Mouse (Mus musculus) left cerebral cortex, adult 11 months (tissue): Measurements from ENCODE around the gene Syce1.
"Not testable (repeated sequence)": the region's sequence is repeated elsewhere in the genome, so short reads cannot be mapped to it uniquely, and the experiment has no call there.

ENCODE experiments used
- DNase-seq: peaks from one replicate; pipeline ENCODE4 v3.0.0; 2022; ENCODE audit warnings: low spot score

Gene Syce1

GRCm38 (mm10) chr7:140765888-140766739 is 21.5 kb downstream of the Syce1 start:
- DNase-seq, result no peak

- not testable (repeated sequence) for DNase-seq
Observed at GRCm38 (mm10) chr7:140765391-140765790, 22.3 kb downstream of the Syce1 start.

- DNase-seq, result no peak
Observed at GRCm38 (mm10) chr7:140763447-140764020, 24.1 kb downstream of the Syce1 start, which contains the start of gene Cyp2e1. Cyp2e1 (plus strand) TSS chr7:140763739.

- DNase-seq, result no peak
Observed at GRCm38 (mm10) chr7:140760647-140761046, 27.0 kb downstream of the Syce1 start.

GRCm38 (mm10) chr7:140756151-140756854 is 31.3 kb downstream of the Syce1 start:
- DNase-seq, result no peak

- no peak for DNase-seq
Observed at GRCm38 (mm10) chr7:140754556-140754955, 33.1 kb downstream of the Syce1 start.

GRCm38 (mm10) chr7:140748827-140749160 is 38.9 kb downstream of the Syce1 start:
- DNase-seq, result no peak

GRCm38 (mm10) chr7:140748116-140748826 is 39.4 kb downstream of the Syce1 start:
- DNase-seq, result no peak

GRCm38 (mm10) chr7:140747402-140747801 is 40.2 kb downstream of the Syce1 start:
- no peak for DNase-seq

GRCm38 (mm10) chr7:140733162-140733561 is 54.5 kb downstream of the Syce1 start:
- no peak for DNase-seq
